Mouse (Mus musculus) liver, embryonic 12.5 days (tissue): ENCODE measurements around the gene Abtb2. TPM values are rescaled to one million over a fixed set of nuclear protein-coding genes. Genes with fewer than 3 reads are reported as not detected.

Source experiments
- ATAC-seq: fragments of 200-750 bp; cut with Nextera tagmentation; 2 replicates; pipeline ENCODE4 v1.8.0; 2017; ENCODE audit warnings: moderate number of reproducible peaks, mild to moderate bottlenecking, moderate library complexity
- H3K27ac ChIP-seq: fragments of 300-500 bp; sonication (generic); 2 replicates; pipeline ENCODE4 v1.5.1; 2016; ENCODE audit warnings: mild to moderate bottlenecking
- H3K27me3 ChIP-seq: fragments of 300-500 bp; sonication (generic); replicated peaks from 2 replicates; pipeline ENCODE4 v1.6.1; 2016; ENCODE audit warnings: mild to moderate bottlenecking, moderate library complexity
- H3K36me3 ChIP-seq: fragments of 300-500 bp; sonication (generic); 2 replicates; pipeline ENCODE4 v1.6.1; 2016; ENCODE audit warnings: mild to moderate bottlenecking, moderate library complexity
- H3K4me1 ChIP-seq: fragments of 300-500 bp; sonication (generic); 2 replicates; pipeline ENCODE4 v1.6.1; 2016
- H3K4me2 ChIP-seq: fragments of 300-500 bp; sonication (generic); 2 replicates; pipeline ENCODE4 v1.6.1; 2016; ENCODE audit warnings: mild to moderate bottlenecking, moderate library complexity
- H3K4me3 ChIP-seq: fragments of 300-500 bp; sonication (generic); 2 replicates; pipeline ENCODE4 v1.5.1; 2016; ENCODE audit warnings: mild to moderate bottlenecking, moderate library complexity
- H3K9ac ChIP-seq: fragments of 300-500 bp; sonication (generic); 2 replicates; pipeline ENCODE4 v1.6.1; 2016; ENCODE audit warnings: mild to moderate bottlenecking, moderate library complexity
- H3K9me3 ChIP-seq: fragments of 300-500 bp; sonication (generic); replicated peaks from 2 replicates; pipeline ENCODE4 v1.6.1; 2016; ENCODE audit warnings: mild to moderate bottlenecking, moderate library complexity
- WGBS: fragments of 180-500 bp; shearing (Covaris S2); methylation state at CpG from one replicate; pipeline ENCODE4 v1.1.7; 2016; ENCODE audit not compliant: insufficient replicate concordance; 5-methylcytosine and 5-hydroxymethylcytosine counted together
- polyA plus RNA-seq: library from polyadenylated mRNA; unstranded; fragments of >200 nt; fragmentation: Nextera tagmentation; extraction: Ambion mirVana; gene quantifications from 2 replicates; pipeline ENCODE4 v1.2.1, GENCODE M21; 2016

Abtb2 gene
- polyA plus RNA-seq, 1 experiment from 2014 or later: 4.1 TPM

DNA sequence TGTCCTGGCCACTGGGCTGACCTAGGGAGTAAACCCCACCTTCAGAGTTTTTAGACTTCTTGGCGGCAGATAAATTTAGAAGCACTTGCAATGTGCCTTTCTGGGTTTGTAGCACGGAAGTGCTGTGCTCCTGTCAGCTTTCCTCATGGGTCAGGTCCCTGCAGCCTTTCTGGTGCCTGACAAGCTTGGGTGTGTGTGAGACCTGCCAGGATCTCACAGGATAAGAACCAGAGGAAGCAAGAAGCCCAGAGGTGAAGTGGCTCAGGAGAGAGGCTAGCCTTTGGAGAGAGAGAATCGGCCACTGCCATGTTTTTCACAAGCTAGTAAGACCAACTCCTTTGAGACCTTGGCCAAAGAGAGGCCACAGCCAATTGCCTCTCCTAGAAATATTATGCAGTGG is 37.1 kb downstream of the Abtb2 start:
- H3K9ac ChIP-seq: no peak overlapping the region
- H3K27ac ChIP-seq: 0 out of 2 replicates have a peak overlapping the region, but pooled peaks have one; percentile 27
- no peaks in the 10 kb centered on the region for H3K36me3 ChIP-seq
- H3K4me1 ChIP-seq: peaks cover 62% of the 10 kb centered on the region
- WGBS: 70% methylated on average over 3 of the region's 3 CpGs
- no peak overlapping the region for H3K4me2 ChIP-seq
- H3K27me3 ChIP-seq: no peaks in the 10 kb centered on the region
- H3K9me3 ChIP-seq: no peaks in the 10 kb centered on the region
- ATAC-seq: no peak
- no peak overlapping the region for H3K4me3 ChIP-seq

- Histone ChIP-seq H3K4me3 (no peak overlapping the region), H3K9ac (no peak overlapping the region), H3K4me1 (peaks cover 57% of the 10 kb centered on the region), H3K36me3 (no peaks in the 10 kb centered on the region), H3K27ac (no peak overlapping the region), H3K4me2 (peak overlapping the region; percentile 22), H3K9me3 (no peaks in the 10 kb centered on the region), H3K27me3 (no peaks in the 10 kb centered on the region)
- WGBS: 11% methylated on average over 1 of the region's 1 CpGs
- ATAC-seq: peak; percentile 86
Observed at GRCm38 (mm10) chr2:103603869-103604268, 37.8 kb downstream of the Abtb2 start.

GRCm38 (mm10) chr2:103605805-103606498 is 39.8 kb downstream of the Abtb2 start:
- no peak overlapping the region for H3K27ac ChIP-seq
- WGBS: 42% methylated on average over 4 of the region's 4 CpGs
- H3K4me1 ChIP-seq: peaks cover 41% of the 10 kb centered on the region
- H3K36me3 ChIP-seq: no peaks in the 10 kb centered on the region
- no peaks in the 10 kb centered on the region for H3K27me3 ChIP-seq
- no peak overlapping the region for H3K4me3 ChIP-seq
- ATAC-seq: no peak
- H3K9me3 ChIP-seq: no peaks in the 10 kb centered on the region
- H3K4me2 ChIP-seq: no peak overlapping the region
- no peak overlapping the region for H3K9ac ChIP-seq

DNA sequence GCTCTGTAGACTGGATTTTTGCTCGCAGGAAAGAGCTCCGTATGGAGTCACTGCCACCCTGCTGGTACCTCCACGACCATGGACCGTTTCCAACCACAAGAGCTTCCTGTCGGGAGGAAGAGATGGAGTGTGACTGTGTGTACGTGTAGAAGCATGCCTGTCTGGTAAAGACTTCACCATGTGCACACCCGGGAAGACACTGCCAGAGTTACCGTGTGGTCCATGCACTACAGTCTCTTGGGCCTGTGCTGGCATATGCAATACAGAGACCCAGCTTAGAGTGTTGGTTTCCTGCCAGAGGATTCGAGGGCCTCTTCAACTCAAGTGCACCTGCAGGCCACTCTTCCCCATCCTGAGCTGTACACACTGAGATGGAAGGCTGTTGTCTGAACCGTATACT is 41.8 kb downstream of the Abtb2 start:
- Histone ChIP-seq H3K9ac (no peak overlapping the region), H3K27ac (no peak overlapping the region), H3K9me3 (no peaks in the 10 kb centered on the region), H3K4me1 (peaks cover 23% of the 10 kb centered on the region), H3K27me3 (no peaks in the 10 kb centered on the region), H3K36me3 (no peaks in the 10 kb centered on the region), H3K4me3 (no peak overlapping the region), H3K4me2 (no peak overlapping the region)
- no peak for ATAC-seq
- WGBS: 64% methylated on average over 10 of the region's 10 CpGs

GRCm38 (mm10) chr2:103608947-103609346 is 42.8 kb downstream of the Abtb2 start:
- Histone ChIP-seq H3K27ac (no peak overlapping the region), H3K9ac (no peak overlapping the region), H3K9me3 (no peaks in the 10 kb centered on the region), H3K4me2 (no peak overlapping the region), H3K36me3 (no peaks in the 10 kb centered on the region), H3K4me1 (peaks cover 13% of the 10 kb centered on the region), H3K27me3 (no peaks in the 10 kb centered on the region), H3K4me3 (no peak overlapping the region)
- WGBS: 46% methylated on average over 1 of the region's 1 CpGs
- no peak for ATAC-seq

DNA sequence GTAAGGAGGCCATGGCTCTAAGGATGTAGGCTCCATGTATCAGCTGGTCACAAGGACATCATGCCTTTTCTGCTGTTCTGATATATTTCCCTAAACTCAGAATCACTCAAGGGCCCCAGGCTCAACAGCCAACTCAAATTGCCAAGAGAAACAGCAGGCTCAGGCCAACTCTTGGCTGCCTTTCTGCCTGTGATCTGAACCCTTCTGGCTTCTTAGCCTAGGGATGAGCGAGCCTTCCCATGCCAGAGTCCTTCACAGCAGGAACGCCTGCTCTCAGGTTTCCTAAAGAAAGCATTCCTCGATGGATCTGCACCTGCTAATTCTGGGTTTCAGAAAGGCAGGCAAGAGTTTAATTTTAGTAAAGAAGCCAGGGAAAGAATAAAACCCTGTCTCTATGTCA is 43.4 kb downstream of the Abtb2 start:
- Histone ChIP-seq H3K4me3 (no peak overlapping the region), H3K36me3 (no peaks in the 10 kb centered on the region), H3K4me2 (no peak overlapping the region), H3K27ac (no peak overlapping the region), H3K4me1 (peaks cover 7% of the 10 kb centered on the region), H3K27me3 (no peaks in the 10 kb centered on the region), H3K9ac (no peak overlapping the region), H3K9me3 (no peaks in the 10 kb centered on the region)
- ATAC-seq: no peak
- WGBS: 67% methylated on average over 3 of the region's 3 CpGs

GRCm38 (mm10) chr2:103610831-103611535 is 44.9 kb downstream of the Abtb2 start:
- peaks cover 6% of the 10 kb centered on the region; the same call in 1 of the 2 replicates for H3K4me1 ChIP-seq
- H3K36me3 ChIP-seq: no peaks in the 10 kb centered on the region
- H3K27me3 ChIP-seq: no peaks in the 10 kb centered on the region
- no peak overlapping the region for H3K27ac ChIP-seq
- WGBS: 76% methylated on average over 8 of the region's 8 CpGs
- no peaks in the 10 kb centered on the region for H3K9me3 ChIP-seq
- no peak overlapping the region for H3K4me2 ChIP-seq
- ATAC-seq: no peak
- no peak overlapping the region for H3K4me3 ChIP-seq
- no peak overlapping the region for H3K9ac ChIP-seq

GRCm38 (mm10) chr2:103613865-103614264 is 47.8 kb downstream of the Abtb2 start:
- no peak overlapping the region for H3K4me2 ChIP-seq
- no peak overlapping the region for H3K27ac ChIP-seq
- H3K9ac ChIP-seq: no peak overlapping the region
- no peaks in the 10 kb centered on the region for H3K27me3 ChIP-seq
- H3K9me3 ChIP-seq: no peaks in the 10 kb centered on the region
- 60% methylated on average over 3 of the region's 3 CpGs for WGBS
- no peak overlapping the region for H3K4me3 ChIP-seq
- H3K4me1 ChIP-seq: peaks cover 4% of the 10 kb centered on the region; the same call in 1 of the 2 replicates
- H3K36me3 ChIP-seq: no peaks in the 10 kb centered on the region
- ATAC-seq: no peak

DNA sequence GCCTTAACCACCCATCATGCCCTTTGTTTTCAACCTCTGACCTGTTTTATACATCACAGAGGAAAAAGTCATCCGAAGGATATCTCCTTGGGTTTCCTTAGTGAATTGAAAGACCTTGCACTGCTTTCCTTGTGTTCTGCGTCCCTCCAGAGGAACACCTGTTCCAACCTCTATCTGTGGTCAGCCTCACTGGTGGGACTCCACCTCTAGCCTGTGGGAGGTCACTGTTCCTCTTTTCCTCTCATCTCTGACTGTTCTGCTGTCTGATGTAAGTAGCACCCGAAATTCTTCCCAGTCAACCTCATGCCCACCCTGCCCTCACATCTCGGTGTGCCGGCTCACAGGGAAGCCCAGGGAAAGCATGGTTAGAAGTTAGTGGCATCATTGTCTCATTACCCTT is 48.9 kb downstream of the Abtb2 start:
- Histone ChIP-seq H3K4me2 (no peak overlapping the region), H3K27me3 (no peaks in the 10 kb centered on the region), H3K4me3 (no peak overlapping the region), H3K27ac (no peak overlapping the region), H3K36me3 (no peaks in the 10 kb centered on the region), H3K9ac (no peak overlapping the region), H3K9me3 (no peaks in the 10 kb centered on the region), H3K4me1 (no peaks in the 10 kb centered on the region)
- no peak for ATAC-seq
- WGBS: 68% methylated on average over 5 of the region's 5 CpGs

GRCm38 (mm10) chr2:103618407-103618806 is 52.3 kb downstream of the Abtb2 start:
- Histone ChIP-seq H3K4me3 (no peak overlapping the region), H3K36me3 (no peaks in the 10 kb centered on the region), H3K4me1 (no peaks in the 10 kb centered on the region), H3K9me3 (no peaks in the 10 kb centered on the region), H3K4me2 (no peak overlapping the region), H3K27me3 (no peaks in the 10 kb centered on the region), H3K9ac (no peak overlapping the region), H3K27ac (no peak overlapping the region)
- ATAC-seq: no peak

DNA sequence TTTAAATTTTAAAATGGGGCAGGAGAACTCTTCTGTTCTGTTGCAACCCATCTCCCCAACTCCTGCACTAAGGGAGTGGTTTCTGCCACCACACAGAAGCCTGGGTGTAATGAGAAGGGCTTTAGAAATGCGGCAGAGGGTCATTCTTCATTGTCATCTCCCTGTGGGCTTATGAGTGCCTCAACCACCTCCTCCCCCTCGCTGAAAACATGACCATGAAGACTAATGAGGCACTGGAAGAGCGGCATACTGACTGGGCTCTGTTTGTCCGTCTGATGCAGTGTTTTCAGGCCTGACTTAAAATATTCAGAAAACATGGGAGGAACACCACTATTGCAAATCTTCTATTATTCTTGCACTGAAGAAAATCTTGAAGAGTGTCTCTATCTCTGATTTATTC is 56.8 kb downstream of the Abtb2 start:
- H3K9ac ChIP-seq: no peak overlapping the region
- no peak overlapping the region for H3K4me3 ChIP-seq
- no peaks in the 10 kb centered on the region for H3K9me3 ChIP-seq
- H3K27ac ChIP-seq: no peak overlapping the region
- peaks cover 13% of the 10 kb centered on the region for H3K4me1 ChIP-seq
- ATAC-seq: no peak
- H3K27me3 ChIP-seq: peaks cover 9% of the 10 kb centered on the region; the same call in 1 of the 2 replicates
- no peak overlapping the region for H3K4me2 ChIP-seq
- 58% methylated on average over 4 of the region's 4 CpGs for WGBS
- H3K36me3 ChIP-seq: no peaks in the 10 kb centered on the region

- Histone ChIP-seq H3K4me1 (peaks cover 13% of the 10 kb centered on the region), H3K4me2 (no peak overlapping the region), H3K27ac (no peak overlapping the region), H3K4me3 (no peak overlapping the region), H3K27me3 (peaks cover 23% of the 10 kb centered on the region; the same call in 1 of the 2 replicates), H3K9ac (no peak overlapping the region), H3K36me3 (no peaks in the 10 kb centered on the region), H3K9me3 (no peaks in the 10 kb centered on the region)
- peak; percentile 32 for ATAC-seq
- WGBS: 24% methylated on average over 7 of the region's 7 CpGs
Observed at GRCm38 (mm10) chr2:103625349-103625932, 59.3 kb downstream of the Abtb2 start.
